ENCODE assay signal across 7 mouse cellular contexts in the genomic region with DNA sequence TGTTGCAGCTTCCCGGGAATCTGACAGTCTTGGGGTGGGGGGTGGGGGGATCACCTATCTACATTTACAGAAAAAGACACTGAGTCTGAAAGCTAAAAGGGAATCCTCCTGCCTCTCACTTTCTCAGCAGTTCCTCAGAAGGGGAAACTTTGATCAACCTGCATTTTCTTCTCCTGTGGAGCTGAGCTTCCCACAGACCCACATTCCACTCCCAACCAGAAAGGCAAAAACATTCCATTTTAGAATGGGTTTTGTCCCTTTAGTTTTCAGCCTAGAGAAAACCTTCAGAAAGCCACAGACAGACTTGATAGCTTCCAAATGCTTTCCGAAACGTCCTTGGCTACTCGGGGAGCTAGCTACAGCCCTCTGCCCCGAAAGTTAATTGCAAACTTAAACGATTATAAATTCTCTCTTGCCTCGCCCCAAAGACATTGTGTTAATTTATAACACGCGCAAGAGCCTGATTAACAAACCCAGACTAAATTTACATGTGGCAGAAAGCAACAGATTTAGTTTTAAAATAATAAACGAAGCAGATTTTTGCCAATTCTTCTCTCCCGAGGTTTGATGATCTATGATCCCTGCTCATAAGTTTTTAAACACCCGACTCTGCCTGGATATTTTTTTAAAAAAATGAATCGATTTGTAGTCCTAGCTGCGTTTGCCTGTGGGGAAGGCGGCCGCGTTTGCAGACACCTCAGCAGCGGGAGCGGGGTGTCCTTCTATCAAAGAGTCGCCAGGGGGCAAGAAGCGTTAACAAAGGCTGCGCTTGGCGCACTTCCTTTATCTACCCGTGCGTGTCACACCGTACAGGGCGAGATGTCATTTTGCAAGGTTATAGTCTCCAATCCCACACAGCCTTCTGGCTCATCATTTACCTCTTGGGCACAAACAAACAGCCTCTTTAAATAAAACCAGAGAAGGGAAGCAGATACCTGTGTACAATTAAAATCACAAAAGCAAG. TPM values are rescaled to one million over a fixed set of nuclear protein-coding genes. Genes with fewer than 3 reads are reported as not detected.
DNase-seq lines count a peak whose midpoint lies in the region; ATAC-seq and TF ChIP-seq lines count a peak whose summit lies in the region.

No protein-coding gene starts in this region.

- H3K4me1 ChIP-seq in forebrain, embryonic 13.5 days = peaks cover 19% of the 10 kb centered on the region
- H3K4me1 ChIP-seq in hindbrain, embryonic 11.5 days (replicated peaks; ENCODE audit: control insufficient read depth, insufficient read depth, low read length) = peaks cover 4% of the 10 kb centered on the region; the same call in 1 of the 2 replicates
- H3K4me1 ChIP-seq in midbrain, embryonic 10.5 days = peaks cover 59% of the 10 kb centered on the region

- DNase-seq in Patski (ENCODE audit: low read depth, low spot score) = no peak
- DNase-seq in hindbrain, embryonic 11.5 days (ENCODE audit: low spot score) = peak; percentile 89
- peak; percentile 35 to 39 for DNase-seq in layer of hippocampus, postnatal 14 days (ENCODE audit: low spot score in 2 of 2)
- peak; percentile 80 for DNase-seq in midbrain, embryonic 10.5 days (ENCODE audit: low spot score)
- peak; percentile 39 to 59 for DNase-seq in spleen, adult 18-20 months

- H3K36me3 ChIP-seq in forebrain, embryonic 13.5 days (ENCODE audit: poor library complexity, severe bottlenecking) = no peaks in the 10 kb centered on the region
- H3K36me3 ChIP-seq in hindbrain, embryonic 11.5 days (ENCODE audit: control insufficient read depth, insufficient read depth, low read length) = no peaks in the 10 kb centered on the region
- no peaks in the 10 kb centered on the region for H3K36me3 ChIP-seq in midbrain, embryonic 10.5 days

- H3K9ac ChIP-seq in forebrain, embryonic 13.5 days = no peak overlapping the region
- no peak overlapping the region for H3K9ac ChIP-seq in hindbrain, embryonic 11.5 days (ENCODE audit: low read depth, low read length)

- peaks cover 50% of the 10 kb centered on the region for H3K27me3 ChIP-seq in Patski
- H3K27me3 ChIP-seq in forebrain, embryonic 13.5 days = peaks cover 97% of the 10 kb centered on the region
- H3K27me3 ChIP-seq in hindbrain, embryonic 11.5 days (ENCODE audit: control insufficient read depth, insufficient read depth, low read length) = peaks cover 73% of the 10 kb centered on the region
- peaks cover 100% of the 10 kb centered on the region for H3K27me3 ChIP-seq in midbrain, embryonic 10.5 days (ENCODE audit: low read depth, poor library complexity, severe bottlenecking)

- H3K4me3 ChIP-seq in forebrain, embryonic 13.5 days = no peak overlapping the region
- H3K4me3 ChIP-seq in hindbrain, embryonic 11.5 days (ENCODE audit: low read depth, low read length) = 0 out of 2 replicates have a peak overlapping the region, but pooled peaks have one; percentile 1
- H3K4me3 ChIP-seq in midbrain, embryonic 10.5 days = peak overlapping the region; percentile 57

- ATAC-seq in Patski = peak; percentile 86
- peak; percentile 69 for ATAC-seq in cerebellum, adult (ENCODE audit: insufficient number of reproducible peaks, low FRiP score, low TSS enrichment)
- peak; percentile 83 for ATAC-seq in forebrain, embryonic 13.5 days
- ATAC-seq in hindbrain, embryonic 11.5 days (ENCODE audit: low FRiP score) = peak; percentile 83

- in situ Hi-C loops in Patski (cut with MboI; ENCODE audit: low pct_unique_long_range_greater_than_20kb) = loop anchor here (25.0 kb wide), 1 partner anchor 265 kb away; no protein-coding TSS in a partner anchor

- no peaks in the 10 kb centered on the region for H3K9me3 ChIP-seq in forebrain, embryonic 13.5 days (replicated peaks)
- no peaks in the 10 kb centered on the region for H3K9me3 ChIP-seq in hindbrain, embryonic 11.5 days (ENCODE audit: control insufficient read depth, low read length)
- H3K9me3 ChIP-seq in midbrain, embryonic 10.5 days (replicated peaks) = no peaks in the 10 kb centered on the region

- H3K4me2 ChIP-seq in forebrain, embryonic 13.5 days = 0 out of 2 replicates have a peak overlapping the region, but pooled peaks have one; percentile 5
- H3K4me2 ChIP-seq in hindbrain, embryonic 11.5 days (replicated peaks; ENCODE audit: low read depth, low read length) = peak overlapping the region; percentile 22

- under 1% methylated on average over 27 of the region's 27 CpGs for WGBS in forebrain, embryonic 13.5 days
- WGBS in hindbrain, embryonic 11.5 days = 1% methylated on average over 27 of the region's 27 CpGs
- WGBS in midbrain, embryonic 10.5 days = 1% methylated on average over 27 of the region's 27 CpGs

- POLR2A ChIA-PET in Patski (lab: Charles Lee) = no interaction called here

- CTCF ChIA-PET in Patski (lab: Charles Lee) = interaction anchor here (0.7 to 3.2 kb wide), 4 partner anchors 11 to 21 kb away, joined by 3 to 8 read pairs (median 5); no protein-coding TSS in a partner anchor

- TF ChIP-seq CTCF in Patski (IDR thresholded peaks at IDR 0.05) = peak; percentile 90

- no peak overlapping the region for H3K27ac ChIP-seq in forebrain, embryonic 13.5 days
- H3K27ac ChIP-seq in hindbrain, embryonic 11.5 days (ENCODE audit: low read depth, low read length) = no peak overlapping the region
- H3K27ac ChIP-seq in midbrain, embryonic 10.5 days (replicated peaks) = peak overlapping the region; percentile 91

RNA-seq across cellular contexts. Expression of a gene that starts 42.7 kb away (rescaled TPM):
- 0.05 TPM for polyA plus RNA-seq in Patski (2021)
- polyA plus RNA-seq in forebrain, embryonic 13.5 days (2015; fragmentation: Nextera tagmentation; extraction: Ambion mirVana) = 0.04 TPM in 1 of 2 replicates, not detected in the other
- polyA plus RNA-seq in hindbrain, embryonic 11.5 days (2014; fragmentation: Nextera tagmentation; extraction: Ambion mirVana) = 1.1 and 1.2 TPM in 2 replicates
- total RNA-seq in layer of hippocampus, postnatal 14 days (2021) = under 1 TPM; 0.45 to 0.67 TPM
- polyA plus RNA-seq in midbrain, embryonic 10.5 days (2016; fragmentation: Nextera tagmentation; extraction: Ambion mirVana) = 0.84 and 1.1 TPM in 2 replicates

RNA-seq across cellular contexts. Expression of a gene that starts 51.6 kb away (rescaled TPM):
- polyA plus RNA-seq in Patski (2021) = 19.8 TPM
- 83.6 and 84.4 TPM in 2 replicates for polyA plus RNA-seq in forebrain, embryonic 13.5 days (2015; fragmentation: Nextera tagmentation; extraction: Ambion mirVana)
- 118 and 128 TPM in 2 replicates for polyA plus RNA-seq in hindbrain, embryonic 11.5 days (2014; fragmentation: Nextera tagmentation; extraction: Ambion mirVana)
- total RNA-seq in layer of hippocampus, postnatal 14 days (2021) = 10 to 100 TPM; 74.8 to 80.9 TPM
- polyA plus RNA-seq in midbrain, embryonic 10.5 days (2016; fragmentation: Nextera tagmentation; extraction: Ambion mirVana) = 107 and 125 TPM in 2 replicates
